Mouse (Mus musculus): ENCODE measurements at regions not wholly inside any gene's neighbourhood (a gene's known extent, or its start where the extent isn't known, plus 50 kb on each side); places are given as distances from the start of the nearest gene placed in this dataset.
"Not testable (repeated sequence)": the region's sequence is repeated elsewhere in the genome, so short reads cannot be mapped to it uniquely, and the experiment has no call there.

DNA sequence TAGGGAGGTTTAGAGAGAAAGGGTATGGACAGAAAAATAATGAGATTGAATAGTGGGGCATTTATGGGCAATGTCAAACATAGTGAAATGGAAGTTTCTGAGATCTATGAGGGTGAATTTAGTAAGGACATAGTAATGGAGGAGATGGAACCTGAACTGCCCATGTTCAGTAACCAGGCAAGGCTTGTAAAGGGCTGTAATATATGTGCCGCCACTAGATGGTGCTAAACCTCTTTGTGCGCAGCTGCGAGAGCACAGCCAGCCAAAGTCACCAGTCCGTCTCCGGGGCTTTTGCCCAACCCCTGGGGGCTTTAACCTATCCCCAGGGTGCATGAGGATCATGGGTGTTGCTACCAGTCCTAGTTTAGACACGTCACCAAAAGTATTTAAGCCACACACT lies 77.7 kb upstream of the Vmn2r25 start:
- H3K4me3 ChIP-seq = not testable (repeated sequence)
- peak; percentile 70 for TF ChIP-seq CTCF (conservative IDR thresholded peaks at IDR 0.05)
- DNase-seq (ENCODE audit: low spot score in 2 of 2) = peak; percentile 20 to 67

DNA sequence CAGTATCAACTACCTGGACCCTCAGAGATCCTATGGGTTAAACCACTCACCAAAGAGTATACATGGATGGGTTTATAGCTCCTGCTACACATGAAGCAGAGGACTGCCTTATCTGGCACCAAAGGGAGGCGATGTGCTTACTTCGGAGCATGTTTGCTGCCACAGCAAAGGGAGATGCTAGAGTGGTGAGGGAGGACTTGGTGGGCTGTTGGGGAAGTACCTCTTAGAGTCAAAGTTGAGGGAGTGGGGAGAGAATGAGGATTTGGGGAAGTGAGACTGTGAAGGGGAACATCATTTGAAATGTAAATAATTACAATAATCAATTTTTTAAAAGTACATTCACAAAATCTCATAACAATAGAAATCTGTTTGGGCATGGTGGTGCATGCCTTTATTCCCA lies 84.7 kb upstream of the Vmn2r25 start:
- no peak for DNase-seq (ENCODE audit: low spot score in 2 of 2)
- Histone ChIP-seq H3K27ac (no peak overlapping the region), H3K4me3 (no peak overlapping the region)
- TF ChIP-seq CTCF (conservative IDR thresholded peaks at IDR 0.05) = no peak

More for the DNA sequence above, 77.7 kb upstream of the Vmn2r25 start:
- not testable (repeated sequence) for H3K27ac ChIP-seq

GRCm38 (mm10) chr6:123961321-123961720 lies 63.0 kb upstream of the Vmn2r26 start:
- no peak for DNase-seq (ENCODE audit: low spot score in 2 of 2)
- no peak for TF ChIP-seq CTCF (conservative IDR thresholded peaks at IDR 0.05)
- Histone ChIP-seq H3K27ac (no peak overlapping the region), H3K4me3 (no peak overlapping the region)

GRCm38 (mm10) chr6:123971180-123971579 lies 53.2 kb upstream of the Vmn2r26 start:
- H3K4me3 ChIP-seq = no peak overlapping the region
- TF ChIP-seq CTCF (conservative IDR thresholded peaks at IDR 0.05) = no peak
- no peak overlapping the region for H3K27ac ChIP-seq
- no peak for DNase-seq (ENCODE audit: low spot score in 2 of 2)
